Mouse (Mus musculus): ENCODE data around the gene Usp5.

The Usp5 gene

DNA sequence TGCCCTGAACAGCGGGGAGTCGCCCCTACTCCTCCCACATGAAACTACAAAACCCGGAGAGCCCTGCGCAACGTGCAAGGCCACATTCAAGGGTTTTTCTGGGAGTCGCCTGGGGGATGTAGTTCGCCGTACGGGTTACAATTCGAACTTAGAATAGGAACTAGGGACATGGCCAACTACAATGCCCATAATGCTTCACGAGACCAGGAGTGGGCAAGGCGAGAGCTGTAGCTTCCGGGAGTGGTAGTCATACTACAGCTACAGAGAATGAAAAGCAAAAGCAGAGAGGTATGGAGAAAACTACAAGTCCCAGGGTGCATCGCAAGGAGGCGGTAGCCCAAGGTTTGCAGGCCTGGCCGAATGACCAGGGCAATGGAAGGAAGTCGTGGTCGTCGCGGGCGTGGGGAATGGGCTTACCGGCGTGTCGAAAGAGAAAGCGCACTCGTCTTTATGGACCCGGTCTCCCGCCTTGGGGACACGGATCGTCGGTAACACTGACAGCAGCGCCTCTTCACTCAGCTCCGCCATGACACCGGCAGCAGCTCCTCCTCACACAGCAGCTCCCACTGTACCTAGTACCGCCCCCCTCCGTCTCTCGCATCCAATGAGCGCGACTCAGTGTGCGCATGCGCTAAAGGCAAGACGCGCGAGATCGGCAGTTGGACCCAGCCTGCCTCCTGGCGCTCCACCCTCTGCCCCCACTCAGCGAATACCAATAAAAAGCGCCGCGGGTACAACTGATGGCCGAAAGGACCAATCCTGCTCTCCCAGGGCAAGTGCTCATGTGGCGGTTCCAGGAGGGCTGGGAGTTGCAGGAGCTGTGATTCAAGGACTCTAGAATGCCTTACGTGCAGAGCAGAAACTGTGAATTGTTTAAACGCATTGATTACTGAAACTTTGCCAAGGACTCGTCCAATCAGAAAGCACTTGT, at the start of gene Usp5, which contains the start of gene Cdca3:
Gene Usp5, minus strand, starts transcription at position 617 of the 931 bp plus-strand sequence.
Gene Cdca3, plus strand, starts transcription at position 680 of the 931 bp plus-strand sequence.
- DNase-seq (ENCODE audit: low read depth, low spot score), result peak; percentile 100

DNA sequence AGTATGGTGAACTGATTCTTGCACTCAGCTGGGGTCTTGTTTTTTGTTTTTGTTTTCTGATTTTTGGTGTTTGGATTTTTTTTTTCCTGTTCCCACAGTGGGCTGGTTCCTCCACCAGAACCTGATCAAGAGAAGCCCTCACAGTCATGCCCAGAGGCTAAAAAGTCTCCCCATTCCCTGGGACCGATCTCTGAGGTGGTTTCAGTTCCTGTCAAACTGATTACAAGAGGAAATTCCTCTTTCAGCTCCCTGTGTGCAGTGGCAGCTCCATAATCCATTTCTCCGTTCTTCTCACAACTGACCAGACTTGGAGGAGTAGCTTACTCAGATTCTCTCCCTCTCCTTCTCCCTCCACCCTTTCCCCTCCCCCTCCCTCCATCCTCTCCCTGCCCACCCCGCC, 45.1 kb upstream of the Usp5 start:
- no peak for DNase-seq (ENCODE audit: low read depth, low spot score)

DNA sequence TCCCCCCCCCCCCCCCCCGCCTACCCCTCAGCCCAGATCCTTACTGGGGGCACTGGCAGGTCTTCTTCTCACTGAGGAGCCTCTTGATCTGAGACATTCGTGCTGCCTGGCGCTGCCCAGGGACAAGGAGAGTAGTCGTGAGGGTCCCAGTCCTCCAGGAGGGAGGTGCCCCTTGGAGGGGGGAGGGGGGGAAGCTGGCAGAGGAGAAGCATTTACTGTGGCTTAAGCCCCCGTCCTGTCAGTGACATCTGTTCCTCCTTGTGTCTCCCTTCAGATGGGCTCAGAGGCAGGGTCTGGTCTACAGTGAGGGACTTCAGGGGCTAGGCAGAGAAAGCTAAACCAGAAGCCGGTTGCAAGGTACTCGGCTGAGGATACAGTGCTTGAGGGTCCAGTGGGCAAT, 37.3 kb upstream of the Usp5 start:
- DNase-seq (ENCODE audit: low read depth, low spot score), result no peak

DNA sequence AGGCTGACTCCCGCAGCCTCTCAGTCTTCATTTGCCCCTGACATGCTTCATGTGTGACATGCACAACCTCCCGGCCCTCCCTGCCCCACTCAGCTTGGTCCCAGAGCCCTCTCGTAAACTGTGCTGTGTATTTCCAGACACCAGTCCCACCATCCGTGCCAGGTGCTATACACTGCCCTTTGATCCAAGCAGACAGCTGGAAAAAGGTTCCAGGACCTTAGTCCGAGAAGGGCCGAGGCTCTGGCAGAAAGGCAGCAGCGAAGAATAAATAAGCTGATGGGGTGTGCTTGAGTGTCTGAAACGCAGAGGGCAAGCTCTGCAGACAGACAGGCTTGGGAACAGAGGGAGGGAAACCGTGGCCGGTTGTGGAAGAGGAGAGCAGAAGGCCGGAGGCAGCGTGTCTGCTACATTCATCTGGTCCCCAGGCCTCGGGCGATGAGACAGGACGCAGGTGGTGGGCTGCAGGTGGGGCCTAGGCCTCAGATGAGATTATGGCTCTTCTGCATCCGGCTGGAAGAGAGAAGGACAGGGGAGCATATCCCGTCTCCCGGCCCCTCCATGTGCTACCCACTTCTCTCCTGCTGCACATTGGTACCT, 36.6 kb upstream of the Usp5 start:
- DNase-seq (ENCODE audit: low read depth, low spot score), result no peak

DNA sequence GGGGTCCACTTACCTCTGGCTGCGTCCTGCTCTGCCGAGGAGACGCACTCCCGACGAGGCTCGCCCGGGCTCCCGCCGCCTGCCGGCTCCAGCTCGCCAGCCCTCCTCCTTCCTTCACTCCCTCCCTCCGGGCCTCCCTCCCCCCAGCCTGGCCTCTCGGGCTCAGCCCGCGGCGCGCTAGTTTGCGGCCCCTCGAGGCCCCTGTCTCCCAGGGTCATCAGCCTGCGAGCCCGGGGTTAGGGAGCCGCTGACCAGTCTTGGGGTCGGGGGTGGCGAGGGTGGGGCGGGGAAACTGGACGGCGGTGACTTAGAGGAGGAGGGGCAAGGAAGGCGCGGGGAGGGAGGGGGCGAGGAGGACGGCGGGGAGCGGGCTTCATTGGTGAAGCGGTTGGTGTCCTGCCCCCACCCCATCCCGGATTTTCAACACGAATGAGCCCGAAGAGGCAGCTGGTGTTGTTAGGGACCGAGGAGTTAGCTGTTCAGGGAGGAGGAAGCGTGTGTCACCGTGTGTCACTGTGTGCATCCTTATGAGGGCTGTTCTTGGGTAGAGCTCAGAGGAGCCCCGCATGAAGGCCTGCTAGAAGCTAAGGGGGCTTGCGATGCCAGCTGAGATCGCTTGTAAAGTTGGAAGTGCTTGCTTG, 34.5 kb upstream of the Usp5 start, which contains the start of gene Gpr162:
Gene Gpr162, minus strand, starts transcription at position 326 of the 641 bp plus-strand sequence.
- peak; percentile 92 for DNase-seq (ENCODE audit: low read depth, low spot score)

DNA sequence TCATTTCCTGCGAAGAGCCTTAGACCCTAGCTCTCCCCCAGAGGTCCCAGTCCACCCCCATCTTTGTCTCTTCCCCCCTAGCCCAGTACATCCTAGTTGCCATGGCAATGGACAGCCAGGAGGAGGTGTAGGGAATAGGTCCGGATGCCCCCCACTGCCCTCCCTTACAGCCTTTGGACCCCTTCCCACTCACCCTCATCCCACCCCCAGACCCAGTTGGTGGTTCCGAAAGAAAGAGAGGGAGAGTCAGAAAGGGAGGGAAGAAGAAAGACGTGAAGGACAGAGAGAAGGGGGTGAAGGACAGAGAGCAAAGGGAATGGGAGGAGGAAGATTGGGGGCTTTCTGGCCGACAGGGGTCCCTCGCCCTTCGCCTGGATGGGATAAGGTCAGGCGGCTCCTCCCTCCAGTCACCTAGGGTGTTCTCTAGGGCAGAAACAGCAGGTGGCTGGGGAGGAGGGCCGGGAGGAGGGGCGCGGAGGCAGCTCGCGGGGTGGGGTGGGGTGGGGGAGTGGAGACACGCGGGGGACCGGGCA, 33.9 kb upstream of the Usp5 start:
- peak; percentile 59 for DNase-seq (ENCODE audit: low read depth, low spot score)

DNA sequence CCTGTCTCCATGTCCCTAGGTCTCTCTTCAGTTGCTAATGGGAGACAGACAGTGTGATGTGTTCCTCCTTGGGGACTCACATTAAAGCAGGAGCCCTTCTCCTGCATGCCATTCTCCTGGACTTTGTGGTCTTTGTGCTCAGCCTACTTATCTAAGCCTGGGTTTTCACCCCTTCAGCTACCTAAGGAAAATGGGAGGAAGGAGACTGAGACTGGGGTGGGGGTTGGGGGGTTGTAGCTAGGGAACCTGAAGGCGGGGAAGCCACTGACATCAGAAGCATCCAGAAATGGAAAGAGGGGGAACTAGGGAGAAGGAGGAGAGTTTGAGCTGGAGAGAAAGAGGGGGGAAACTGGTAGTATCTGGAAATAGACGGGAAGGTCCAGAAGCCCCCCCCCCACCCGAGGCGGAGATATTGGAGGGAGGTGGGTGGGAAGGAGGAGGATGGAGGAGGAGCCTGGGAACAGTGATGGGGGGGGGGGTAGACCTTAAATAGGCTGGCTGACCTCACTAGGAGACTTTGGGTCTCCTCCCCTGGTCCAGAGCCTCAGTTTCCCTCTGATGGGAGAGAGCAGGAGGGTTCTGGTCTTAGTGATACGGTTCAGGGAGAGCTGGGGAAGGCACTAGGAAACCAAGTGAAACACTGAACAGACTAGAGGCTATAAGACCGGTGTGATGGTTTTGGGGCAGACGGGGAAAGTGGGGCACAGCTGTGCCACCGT, 33.3 kb upstream of the Usp5 start:
- peak; percentile 81 for DNase-seq (ENCODE audit: low read depth, low spot score)

DNA sequence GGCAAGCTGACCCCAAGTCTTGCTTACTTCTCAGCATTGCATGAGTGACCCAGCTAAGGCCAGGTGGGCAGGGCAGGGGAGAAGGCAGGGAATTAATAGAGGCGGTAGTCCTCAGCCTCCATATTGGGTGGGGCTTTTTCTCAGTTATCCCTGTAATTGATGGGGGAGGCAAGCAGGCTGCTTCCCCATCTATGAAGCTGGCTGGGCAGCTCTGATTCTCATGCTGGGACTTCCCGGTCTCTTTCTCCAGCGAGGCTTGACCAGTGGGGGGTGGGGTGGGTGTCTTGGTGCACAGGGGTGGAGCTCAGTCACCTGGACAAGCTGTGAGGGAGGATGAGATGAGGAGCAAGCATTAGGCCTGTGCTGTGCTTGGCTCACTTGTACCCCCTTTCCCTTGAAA, 32.5 kb upstream of the Usp5 start:
- no peak for DNase-seq (ENCODE audit: low read depth, low spot score)

DNA sequence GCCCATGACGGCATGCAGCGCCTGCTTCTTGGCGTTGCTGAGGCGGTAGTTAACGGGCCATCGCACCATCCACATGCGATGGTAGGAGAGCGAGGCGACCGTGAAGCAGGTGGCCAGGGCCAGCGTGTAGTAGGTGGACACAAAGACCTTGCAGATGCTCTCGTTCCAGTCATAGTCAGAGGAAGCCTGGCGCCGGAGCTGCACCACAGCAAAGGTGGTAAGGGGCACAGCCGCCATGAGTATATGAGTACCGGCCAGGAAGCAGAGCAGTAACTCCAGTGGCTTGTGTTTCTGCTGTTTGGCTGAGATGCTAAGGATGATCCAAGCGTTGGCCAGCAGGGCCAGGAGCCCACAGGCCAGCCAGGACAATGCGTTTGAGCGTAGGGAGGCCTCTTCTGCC, 32.0 kb upstream of the Usp5 start:
- DNase-seq (ENCODE audit: low read depth, low spot score), result no peak

DNA sequence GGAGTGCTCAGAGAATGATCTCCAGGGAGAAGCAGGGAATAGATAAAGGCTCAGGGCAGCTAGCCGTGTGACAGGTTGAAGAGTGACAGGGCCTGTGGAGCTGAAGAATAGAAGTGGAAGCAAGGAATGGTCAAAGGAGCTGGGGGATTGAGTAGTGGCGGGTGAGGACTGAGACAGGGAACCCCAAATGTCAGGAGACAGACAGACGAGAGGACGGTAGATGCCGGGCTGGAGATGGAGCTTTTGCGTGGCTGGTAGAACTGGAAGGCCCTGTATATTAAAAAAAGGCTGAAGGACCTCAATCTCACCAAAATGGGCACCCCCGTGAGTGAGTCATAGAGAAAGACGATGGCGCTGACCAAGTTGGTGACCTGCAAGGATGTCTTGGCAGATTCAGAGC, 31.2 kb upstream of the Usp5 start:
- DNase-seq (ENCODE audit: low read depth, low spot score), result no peak

DNA sequence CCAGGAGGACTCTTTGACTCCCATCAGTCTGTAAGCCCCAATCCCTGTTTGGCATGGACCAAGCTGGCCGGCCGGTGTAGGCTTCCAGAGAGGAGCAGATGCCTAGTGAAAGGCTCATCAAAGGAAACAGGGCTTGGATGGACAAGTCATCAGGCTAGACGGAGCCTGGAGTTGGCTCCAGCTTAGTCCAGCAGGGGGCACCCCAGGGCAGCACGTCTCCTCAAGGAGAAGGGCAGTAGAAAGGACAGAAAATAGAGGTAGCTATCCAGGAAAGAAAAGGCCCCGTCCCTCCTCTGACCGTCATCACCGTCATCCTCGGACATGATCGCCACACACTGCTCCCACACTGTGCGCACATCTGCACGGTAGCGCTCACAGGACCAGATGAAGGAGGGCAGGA, 30.4 kb upstream of the Usp5 start:
- peak; percentile 93 for DNase-seq (ENCODE audit: low read depth, low spot score)

DNA sequence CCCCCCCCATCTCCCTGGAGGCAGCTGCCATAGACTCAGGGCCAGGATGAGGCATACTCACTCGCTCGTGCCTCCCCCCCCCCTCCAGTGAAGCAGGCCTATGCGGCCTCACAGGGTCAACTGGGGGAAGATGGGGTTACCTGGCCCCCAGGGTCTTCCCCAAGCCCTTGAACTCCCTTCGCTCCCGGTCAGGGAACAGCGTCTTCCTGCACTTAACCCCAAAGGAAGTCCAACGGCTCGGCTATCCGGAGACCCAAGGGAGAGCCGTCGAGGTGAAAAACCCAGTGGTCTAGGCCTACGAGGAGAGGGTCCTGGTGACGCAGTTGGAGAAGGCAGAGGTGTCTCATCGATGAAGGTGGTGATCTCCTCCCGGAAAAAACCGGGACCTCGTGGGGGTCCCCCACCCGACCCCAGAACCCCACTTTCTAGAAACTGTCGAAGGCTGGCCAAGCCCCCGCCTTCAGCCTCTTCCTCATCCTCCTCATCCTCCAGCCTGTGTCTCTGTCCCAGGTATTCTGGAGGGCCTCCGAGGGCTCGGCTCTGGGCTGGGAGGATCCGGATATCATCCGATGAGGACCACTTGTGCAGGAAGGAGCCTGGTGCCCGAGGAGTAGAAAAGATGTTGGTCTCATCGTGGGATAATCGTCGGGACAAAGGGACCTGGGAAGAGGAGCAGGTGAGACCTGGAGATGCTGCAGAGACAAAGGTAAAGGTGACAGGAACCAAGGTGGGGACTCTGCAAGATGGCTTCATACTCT, 29.5 kb upstream of the Usp5 start:
- no peak for DNase-seq (ENCODE audit: low read depth, low spot score)

DNA sequence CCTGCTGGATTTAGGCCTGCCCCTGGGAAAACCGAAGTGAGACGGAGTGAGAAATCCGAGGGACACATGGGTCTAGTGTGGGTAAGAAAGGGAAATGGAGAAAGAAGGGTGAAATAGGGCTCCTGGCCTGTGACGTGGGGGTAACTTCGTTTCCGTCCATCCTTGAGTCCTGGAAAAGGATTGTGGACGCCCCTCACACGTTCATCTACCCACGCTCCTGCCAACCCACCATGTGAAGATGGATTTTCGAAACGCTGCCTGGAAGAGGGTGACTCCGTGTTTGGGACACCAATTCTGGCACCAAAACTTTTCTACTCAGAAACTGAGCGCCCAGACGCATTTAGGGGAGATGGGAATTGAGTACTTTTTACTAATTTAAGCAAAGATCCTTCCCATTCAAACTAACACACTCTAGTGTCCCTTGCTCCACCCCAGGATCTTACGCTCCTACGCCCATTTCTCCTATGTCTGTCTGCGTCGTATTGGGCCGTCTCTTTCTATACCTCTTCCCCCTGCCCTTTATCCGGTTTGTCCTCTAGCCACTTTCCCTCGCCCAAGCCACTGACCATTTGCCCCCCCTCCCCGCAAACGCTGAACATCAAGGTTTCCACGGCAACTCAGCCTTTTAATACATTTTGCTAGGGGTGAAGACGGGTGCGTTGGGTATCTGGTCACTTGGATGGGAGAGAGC, 28.7 kb upstream of the Usp5 start:
- no peak for DNase-seq (ENCODE audit: low read depth, low spot score)

DNA sequence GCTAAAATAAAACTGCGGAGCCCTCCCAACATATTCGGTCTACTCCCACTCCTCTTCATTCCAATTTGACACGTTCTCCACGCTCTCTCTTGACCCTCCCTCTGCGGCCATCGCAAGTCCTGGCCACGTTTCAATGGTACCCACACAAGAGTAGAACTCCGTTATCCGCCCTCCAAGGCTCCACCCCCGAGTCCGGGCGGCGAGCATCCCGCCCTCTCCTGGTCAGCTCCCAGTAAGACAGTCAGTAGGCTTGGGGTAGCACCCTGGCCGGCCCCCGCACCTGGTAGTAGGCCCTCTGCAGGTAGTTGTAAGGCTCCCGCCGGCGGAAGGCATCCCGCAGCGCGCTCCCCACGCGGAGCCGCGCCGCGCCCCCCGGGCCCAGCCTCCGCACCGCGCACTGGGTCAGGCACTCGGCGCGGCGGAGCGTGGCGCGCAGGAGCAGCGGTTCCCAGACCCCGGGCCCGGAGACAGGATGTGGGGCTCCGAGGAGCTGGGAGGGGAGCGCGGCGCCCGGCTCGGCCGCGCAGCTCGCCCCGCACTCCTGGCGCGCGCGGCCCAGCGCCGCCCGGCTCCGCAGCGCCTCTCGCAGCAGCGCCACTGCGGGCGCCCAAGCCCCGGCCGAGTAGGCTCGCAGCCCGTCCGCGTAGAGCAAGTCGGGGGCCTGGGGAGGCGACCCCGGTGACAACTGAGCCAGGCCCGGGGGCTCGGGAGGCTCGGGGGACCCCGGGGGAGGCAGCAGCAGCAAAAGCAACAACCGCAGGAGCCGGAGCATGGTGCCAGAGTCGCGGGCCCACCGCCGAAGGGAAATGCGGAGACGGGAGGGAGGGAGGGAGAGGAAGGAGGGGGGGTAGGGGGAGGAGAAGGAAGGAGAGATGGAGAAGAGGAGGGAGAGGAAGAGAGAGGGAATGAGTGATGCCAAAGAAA, 27.9 kb upstream of the Usp5 start, which contains the start of gene P3h3:
Gene P3h3, minus strand, starts transcription at position 837 of the 924 bp plus-strand sequence.
- DNase-seq (ENCODE audit: low read depth, low spot score), result peak; percentile 94

DNA sequence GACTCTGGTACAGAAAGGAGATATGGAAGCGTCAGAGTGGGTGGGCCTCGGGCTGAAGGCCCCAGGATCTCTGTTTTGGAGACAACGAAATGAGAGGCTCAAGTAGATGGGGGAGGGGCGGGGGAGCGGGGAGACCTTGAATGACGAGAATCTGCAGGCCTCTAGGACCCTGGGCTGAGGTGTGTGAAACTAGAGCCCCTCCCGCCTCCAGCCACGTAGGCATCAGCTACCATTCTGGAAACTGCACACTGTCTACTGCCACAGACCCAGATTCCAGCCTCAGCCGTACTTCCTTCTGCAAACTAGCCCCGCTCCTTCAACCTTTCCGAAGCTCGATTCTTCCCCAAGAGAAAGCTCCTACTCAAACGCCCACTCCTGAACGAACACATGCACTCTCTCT, 27.0 kb upstream of the Usp5 start:
- peak; percentile 85 for DNase-seq (ENCODE audit: low read depth, low spot score)

DNA sequence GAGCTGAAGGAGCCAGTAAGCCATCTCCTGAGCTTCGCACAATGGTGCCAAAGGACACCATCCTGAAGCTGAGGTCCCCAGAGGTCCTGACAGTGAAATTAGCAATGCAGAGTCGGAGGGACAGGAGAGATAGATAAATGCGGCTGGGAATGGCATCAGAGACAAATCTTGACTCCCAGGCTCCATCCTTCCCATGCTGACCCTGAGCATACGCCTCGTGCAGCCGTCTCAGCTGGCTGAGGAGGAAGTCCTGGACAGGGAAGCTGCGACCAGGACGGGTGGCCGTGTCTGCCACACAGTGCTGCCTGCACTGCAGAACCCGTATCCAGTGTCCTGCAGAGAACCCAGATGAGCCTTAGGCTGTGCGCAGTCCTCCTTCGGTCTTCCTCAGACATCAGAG, 25.4 kb upstream of the Usp5 start:
- no peak for DNase-seq (ENCODE audit: low read depth, low spot score)

DNA sequence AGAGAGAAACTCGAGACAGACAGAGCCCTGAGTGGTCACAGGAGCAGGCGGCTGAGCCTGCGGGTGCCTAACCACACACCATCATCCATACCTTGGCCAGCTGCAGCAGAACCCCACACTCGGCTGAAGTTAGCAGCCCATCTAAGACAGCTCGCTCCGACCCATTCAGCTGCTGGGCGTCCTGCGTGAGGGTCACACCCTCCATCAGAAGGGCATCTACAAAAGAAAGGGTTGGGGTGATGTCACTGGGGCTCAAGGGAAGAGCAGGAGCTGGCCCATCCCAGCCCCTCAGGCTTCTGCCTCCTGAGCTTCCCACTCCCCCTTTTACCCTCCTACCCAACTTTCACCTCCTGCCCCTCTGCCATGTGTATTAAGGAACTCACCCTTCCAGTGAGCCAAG, 21.3 kb upstream of the Usp5 start:
- DNase-seq (ENCODE audit: low read depth, low spot score), result no peak

DNA sequence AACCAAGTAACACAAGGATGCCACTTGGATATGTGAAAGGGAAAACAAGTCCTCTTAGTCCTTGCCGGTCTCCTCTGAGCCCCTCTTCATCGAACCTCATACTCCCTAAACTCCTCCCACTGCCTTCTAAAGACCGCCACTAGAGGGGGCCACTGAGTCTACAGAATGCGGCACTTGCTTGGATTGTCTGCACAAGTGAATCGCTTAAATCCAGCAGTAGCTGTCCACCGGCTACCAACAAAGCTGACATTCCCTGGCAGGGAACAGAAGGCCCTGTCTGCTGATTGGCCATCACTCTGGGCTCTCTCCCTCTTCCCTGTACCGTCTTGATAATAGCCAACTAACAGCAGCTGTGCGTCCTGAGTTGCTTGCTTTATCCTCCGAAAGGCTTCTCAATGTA, 18.0 kb upstream of the Usp5 start:
- DNase-seq (ENCODE audit: low read depth, low spot score), result peak; percentile 96
